Mouse (Mus musculus): ENCODE results near the gene Coro2b.

DNA sequence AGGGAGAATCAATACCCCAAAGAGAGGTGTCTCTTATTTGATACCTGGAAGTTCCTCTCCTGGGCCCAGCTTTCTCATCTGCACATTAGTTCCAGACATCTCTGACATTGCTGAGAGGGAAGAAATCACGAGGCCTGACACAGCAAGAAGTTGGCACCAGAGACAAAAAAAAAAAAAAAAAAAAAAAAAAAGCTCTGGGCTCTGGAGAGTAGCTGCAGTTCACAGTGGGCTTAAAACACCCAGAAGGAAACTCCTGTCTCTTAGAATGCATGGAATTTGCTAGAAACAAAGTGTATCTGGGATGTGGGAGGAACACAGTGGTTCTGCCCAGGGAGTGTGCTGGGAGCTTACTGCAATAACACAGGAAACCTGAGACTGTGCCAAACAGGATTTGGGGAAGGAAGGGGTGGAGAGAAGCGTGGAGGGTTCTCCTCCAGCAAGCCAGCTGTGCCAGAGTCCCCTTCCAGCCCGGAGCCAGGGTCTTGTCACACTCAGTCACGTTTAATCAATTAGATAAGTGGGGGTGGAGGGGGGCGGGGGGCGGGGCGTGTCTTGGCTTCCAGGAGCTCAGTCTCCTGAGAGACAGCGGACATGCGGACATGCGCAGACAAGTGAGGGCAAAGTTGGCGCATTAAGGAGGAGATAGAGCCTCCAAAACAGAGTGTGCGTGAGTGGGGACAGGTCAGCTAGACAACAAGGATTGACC lies 101.1 kb downstream of the Coro2b start:
- peak; percentile 41 for TF ChIP-seq POLR2A (IDR thresholded peaks at IDR 0.05; ENCODE audit: low read depth, low read length)
- TF ChIP-seq CTCF (IDR thresholded peaks at IDR 0.05; ENCODE audit: borderline replicate concordance, insufficient read depth, low read length) = no peak

Measured in embryonic fibroblast, embryonic 13.5 days (primary cell).